Mouse (Mus musculus) embryonic facial prominence, embryonic 15.5 days (tissue): Measurements from ENCODE around the gene Ogfod3. TPM values are rescaled to one million over a fixed set of nuclear protein-coding genes. Genes with fewer than 3 reads are reported as not detected.

Experiments used
- ATAC-seq: fragments of 200-750 bp; cut with Nextera tagmentation; 2 replicates; pipeline ENCODE4 v1.8.0; 2017; ENCODE audit warnings: low read depth, moderate TSS enrichment; ENCODE audit not compliant: insufficient number of reproducible peaks, low FRiP score, low TSS enrichment
- H3K27ac ChIP-seq: fragments of 300-500 bp; sonication (generic); replicated peaks from 2 replicates; pipeline ENCODE4 v1.5.1; 2015; ENCODE audit warnings: mild to moderate bottlenecking, inconsistent platforms
- H3K27me3 ChIP-seq: fragments of 300-500 bp; sonication (generic); 2 replicates; pipeline ENCODE4 v1.6.1; 2015; ENCODE audit warnings: inconsistent platforms
- H3K36me3 ChIP-seq: fragments of 300-500 bp; sonication (generic); 2 replicates; pipeline ENCODE4 v1.6.1; 2015; ENCODE audit warnings: mild to moderate bottlenecking, inconsistent platforms
- H3K4me1 ChIP-seq: fragments of 300-500 bp; sonication (generic); 2 replicates; pipeline ENCODE4 v1.6.1; 2015; ENCODE audit warnings: inconsistent platforms
- H3K4me2 ChIP-seq: fragments of 300-500 bp; sonication (generic); replicated peaks from 2 replicates; pipeline ENCODE4 v1.6.1; 2015; ENCODE audit warnings: mild to moderate bottlenecking, inconsistent platforms
- H3K4me3 ChIP-seq: fragments of 300-500 bp; sonication (generic); replicated peaks from 2 replicates; pipeline ENCODE4 v1.5.1; 2015; ENCODE audit warnings: mild to moderate bottlenecking, inconsistent platforms
- H3K9ac ChIP-seq: fragments of 300-500 bp; sonication (generic); 2 replicates; pipeline ENCODE4 v1.6.1; 2015; ENCODE audit warnings: inconsistent platforms
- H3K9me3 ChIP-seq: fragments of 300-500 bp; sonication (generic); replicated peaks from 2 replicates; pipeline ENCODE4 v1.6.1; 2016; ENCODE audit warnings: inconsistent platforms
- WGBS: fragments of 180-500 bp; shearing (Covaris S2); methylation state at CpG from one replicate; pipeline ENCODE4 v1.1.7; 2015; 5-methylcytosine and 5-hydroxymethylcytosine counted together
- polyA plus RNA-seq: library from polyadenylated mRNA; unstranded; fragments of >200 nt; fragmentation: Nextera tagmentation; extraction: Ambion mirVana; gene quantifications from 2 replicates; pipeline ENCODE4 v1.2.1, GENCODE M21; 2015

Ogfod3 gene
- polyA plus RNA-seq, 1 experiment from 2014 or later = 21.9 TPM

GRCm38 (mm10) chr11:121192742-121193141 lies 11.8 kb downstream of the Ogfod3 start:
- Histone ChIP-seq H3K4me3 (no peak overlapping the region), H3K27ac (no peak overlapping the region), H3K36me3 (no peaks in the 10 kb centered on the region), H3K4me2 (no peak overlapping the region), H3K9me3 (no peaks in the 10 kb centered on the region), H3K4me1 (no peaks in the 10 kb centered on the region), H3K9ac (no peak overlapping the region), H3K27me3 (no peaks in the 10 kb centered on the region)
- ATAC-seq = no peak
- 73% methylated on average over 2 of the region's 2 CpGs for WGBS

GRCm38 (mm10) chr11:121189681-121190080 lies 14.8 kb downstream of the Ogfod3 start:
- H3K4me2 ChIP-seq = no peak overlapping the region
- no peak overlapping the region for H3K9ac ChIP-seq
- no peak for ATAC-seq
- no peaks in the 10 kb centered on the region for H3K27me3 ChIP-seq
- H3K4me1 ChIP-seq = no peaks in the 10 kb centered on the region
- H3K27ac ChIP-seq = no peak overlapping the region
- WGBS = 72% methylated on average over 3 of the region's 3 CpGs
- no peaks in the 10 kb centered on the region for H3K36me3 ChIP-seq
- H3K4me3 ChIP-seq = no peak overlapping the region
- H3K9me3 ChIP-seq = no peaks in the 10 kb centered on the region

- Histone ChIP-seq H3K36me3 (0 out of 2 replicates have a peak, but pooled peaks cover 5% of the 10 kb centered on the region), H3K4me3 (no peak overlapping the region), H3K9me3 (no peaks in the 10 kb centered on the region), H3K4me2 (no peak overlapping the region), H3K27ac (no peak overlapping the region), H3K9ac (no peak overlapping the region), H3K4me1 (peaks cover 5% of the 10 kb centered on the region; the same call in 1 of the 2 replicates), H3K27me3 (no peaks in the 10 kb centered on the region)
- 0 out of 2 replicates have a peak, but pooled peaks have one; percentile 44 for ATAC-seq
- WGBS = 51% methylated on average over 12 of the region's 12 CpGs
Measured at GRCm38 (mm10) chr11:121176285-121177270, 27.9 kb downstream of the Ogfod3 start.

GRCm38 (mm10) chr11:121174234-121174633 lies 30.3 kb downstream of the Ogfod3 start:
- WGBS = 46% methylated on average over 3 of the region's 3 CpGs
- Histone ChIP-seq H3K9ac (no peak overlapping the region), H3K27ac (no peak overlapping the region), H3K4me3 (no peak overlapping the region), H3K4me1 (peaks cover 5% of the 10 kb centered on the region; the same call in 1 of the 2 replicates), H3K27me3 (no peaks in the 10 kb centered on the region), H3K4me2 (no peak overlapping the region), H3K36me3 (no peaks in the 10 kb centered on the region), H3K9me3 (no peaks in the 10 kb centered on the region)
- no peak for ATAC-seq

- peaks cover 5% of the 10 kb centered on the region; the same call in 1 of the 2 replicates for H3K4me1 ChIP-seq
- no peaks in the 10 kb centered on the region for H3K36me3 ChIP-seq
- H3K27me3 ChIP-seq = no peaks in the 10 kb centered on the region
- 78% methylated on average over 5 of the region's 5 CpGs for WGBS
- H3K27ac ChIP-seq = no peak overlapping the region
- no peak for ATAC-seq
- H3K9me3 ChIP-seq = no peaks in the 10 kb centered on the region
- no peak overlapping the region for H3K4me2 ChIP-seq
- H3K4me3 ChIP-seq = no peak overlapping the region
- H3K9ac ChIP-seq = no peak overlapping the region
Measured at GRCm38 (mm10) chr11:121173203-121173602, 31.3 kb downstream of the Ogfod3 start.

GRCm38 (mm10) chr11:121163751-121164150 lies 40.8 kb downstream of the Ogfod3 start:
- Histone ChIP-seq H3K4me3 (no peak overlapping the region), H3K27me3 (no peaks in the 10 kb centered on the region), H3K36me3 (no peaks in the 10 kb centered on the region), H3K9me3 (no peaks in the 10 kb centered on the region), H3K4me1 (no peaks in the 10 kb centered on the region), H3K27ac (no peak overlapping the region), H3K4me2 (no peak overlapping the region), H3K9ac (no peak overlapping the region)
- no peak for ATAC-seq
- 88% methylated on average over 4 of the region's 4 CpGs for WGBS

GRCm38 (mm10) chr11:121160636-121161346 lies 43.7 kb downstream of the Ogfod3 start:
- peaks cover 24% of the 10 kb centered on the region for H3K27me3 ChIP-seq
- H3K4me2 ChIP-seq = no peak overlapping the region
- peaks cover 10% of the 10 kb centered on the region for H3K4me1 ChIP-seq
- ATAC-seq = no peak
- no peaks in the 10 kb centered on the region for H3K36me3 ChIP-seq
- H3K27ac ChIP-seq = no peak overlapping the region
- 91% methylated on average over 26 of the region's 26 CpGs for WGBS
- no peak overlapping the region for H3K9ac ChIP-seq
- no peaks in the 10 kb centered on the region for H3K9me3 ChIP-seq
- no peak overlapping the region for H3K4me3 ChIP-seq

- Histone ChIP-seq H3K27ac (no peak within 1 kb of the TSS), H3K9ac (no peak within 1 kb of the TSS), H3K4me2 (no peak within 1 kb of the TSS), H3K4me3 (no peak within 1 kb of the TSS), H3K4me1 (peaks cover 10% of the 10 kb centered on the region), H3K27me3 (peaks cover 32% of the 10 kb centered on the region), H3K36me3 (no peaks in the 10 kb centered on the region), H3K9me3 (no peaks in the 10 kb centered on the region)
- 83% methylated on average over 5 of the region's 5 CpGs for WGBS
- ATAC-seq = no peak
Measured at GRCm38 (mm10) chr11:121159971-121160370, 44.5 kb downstream of the Ogfod3 start, which contains the start of gene Uts2r. TSS of gene Uts2r (plus strand) at chr11:121160271.

GRCm38 (mm10) chr11:121156411-121156891 lies 48.1 kb downstream of the Ogfod3 start:
- no peak for ATAC-seq
- H3K9ac ChIP-seq = peak overlapping the region; percentile 12; the same call in 1 of the 2 replicates

GRCm38 (mm10) chr11:121154203-121154602 lies 50.3 kb downstream of the Ogfod3 start:
- H3K4me1 ChIP-seq = peaks cover 10% of the 10 kb centered on the region
- ATAC-seq = no peak
- H3K9me3 ChIP-seq = no peaks in the 10 kb centered on the region
- H3K27ac ChIP-seq = no peak overlapping the region
- WGBS = 28% methylated on average over 4 of the region's 4 CpGs
- H3K36me3 ChIP-seq = no peaks in the 10 kb centered on the region
- no peak overlapping the region for H3K4me3 ChIP-seq
- no peak overlapping the region for H3K4me2 ChIP-seq
- H3K27me3 ChIP-seq = peaks cover 36% of the 10 kb centered on the region
- no peak overlapping the region for H3K9ac ChIP-seq

More at GRCm38 (mm10) chr11:121156411-121156891, 48.1 kb downstream of the Ogfod3 start:
- H3K27me3 ChIP-seq = peaks cover 36% of the 10 kb centered on the region
- H3K4me1 ChIP-seq = peaks cover 10% of the 10 kb centered on the region
- peak overlapping the region; percentile 64 for H3K4me2 ChIP-seq
- no peaks in the 10 kb centered on the region for H3K36me3 ChIP-seq
- H3K4me3 ChIP-seq = peak overlapping the region; percentile 38
- H3K9me3 ChIP-seq = no peaks in the 10 kb centered on the region
- 1% methylated on average over 45 of the region's 45 CpGs for WGBS
- H3K27ac ChIP-seq = no peak overlapping the region

GRCm38 (mm10) chr11:121148193-121148592 lies 56.3 kb downstream of the Ogfod3 start:
- Histone ChIP-seq H3K4me1 (no peaks in the 10 kb centered on the region), H3K27ac (no peak overlapping the region), H3K36me3 (no peaks in the 10 kb centered on the region), H3K9ac (no peak overlapping the region), H3K27me3 (no peaks in the 10 kb centered on the region), H3K4me2 (no peak overlapping the region), H3K9me3 (no peaks in the 10 kb centered on the region), H3K4me3 (no peak overlapping the region)
- ATAC-seq = no peak
- WGBS = 79% methylated on average over 3 of the region's 3 CpGs
